Mouse (Mus musculus) midbrain, postnatal 0 days (tissue): ENCODE measurements at regions not wholly inside any gene's neighbourhood (a gene's known extent, or its start where the extent isn't known, plus 50 kb on each side); places are given as distances from the start of the nearest gene placed in this dataset.

Experiments
- ATAC-seq: fragments of 200-750 bp; cut with Nextera tagmentation; 2 replicates; pipeline ENCODE4 v1.8.0; 2017; ENCODE audit warnings: moderate number of reproducible peaks, mild to moderate bottlenecking, moderate TSS enrichment, moderate library complexity; ENCODE audit not compliant: low FRiP score
- DNase-seq: peaks from one replicate; pipeline ENCODE4 v3.0.0-alpha.2; 2015; ENCODE audit warnings: low spot score
- H3K27ac ChIP-seq: fragments of 300-500 bp; sonication (generic); 2 replicates; pipeline ENCODE4 v1.5.1; 2014; ENCODE audit warnings: low read depth, mild to moderate bottlenecking, low read length, mixed read lengths
- H3K27me3 ChIP-seq: fragments of 300-500 bp; sonication (generic); 2 replicates; pipeline ENCODE4 v1.6.1; 2014; ENCODE audit warnings: low read length, control low read depth, mixed read lengths; ENCODE audit not compliant: insufficient read depth
- H3K36me3 ChIP-seq: fragments of 300-500 bp; sonication (generic); 2 replicates; pipeline ENCODE4 v1.6.1; 2014; ENCODE audit warnings: low read length, control low read depth, mixed read lengths; ENCODE audit not compliant: insufficient read depth
- H3K4me1 ChIP-seq: fragments of 300-500 bp; sonication (generic); 2 replicates; pipeline ENCODE4 v1.6.1; 2014; ENCODE audit warnings: mild to moderate bottlenecking, control low read depth, antibody characterized with exemption, low read length, mixed read lengths; ENCODE audit not compliant: insufficient read depth
- H3K4me2 ChIP-seq: fragments of 300-500 bp; sonication (generic); 2 replicates; pipeline ENCODE4 v1.6.1; 2014; ENCODE audit warnings: low read depth, mild to moderate bottlenecking, low read length, mixed read lengths; ENCODE audit not compliant: poor library complexity, severe bottlenecking
- H3K4me3 ChIP-seq: fragments of 300-500 bp; sonication (generic); 2 replicates; pipeline ENCODE4 v1.5.1; 2014; ENCODE audit warnings: low read depth, mild to moderate bottlenecking, low read length, moderate library complexity
- H3K9ac ChIP-seq: fragments of 300-500 bp; sonication (generic); replicated peaks from 2 replicates; pipeline ENCODE4 v1.6.1; 2014; ENCODE audit warnings: mild to moderate bottlenecking, low read length, moderate library complexity, mixed read lengths; ENCODE audit not compliant: poor library complexity, severe bottlenecking
- H3K9me3 ChIP-seq: fragments of 300-500 bp; sonication (generic); 2 replicates; pipeline ENCODE4 v1.6.1; 2016; ENCODE audit warnings: low read length, control low read depth
- CTCF ChIP-seq: IDR thresholded peaks from 2 replicates; pipeline ENCODE4 v1.5.1; 2016; ENCODE audit warnings: antibody characterized with exemption, mild to moderate bottlenecking
- WGBS: fragments of 180-500 bp; shearing (Covaris S2); extraction: QIAGEN DNeasy Blood & Tissue Kit; methylation state at CpG from one replicate; pipeline ENCODE4 v1.1.7; 2014; 5-methylcytosine and 5-hydroxymethylcytosine counted together

GRCm38 (mm10) chr3:50982649-50983048 lies 241.6 kb upstream of the Noct start:
- H3K4me2 ChIP-seq, result no peak overlapping the region
- H3K4me3 ChIP-seq, result no peak overlapping the region
- H3K4me1 ChIP-seq, result no peaks in the 10 kb centered on the region; the same call in 1 of the 2 replicates
- no peak for TF ChIP-seq CTCF
- no peaks in the 10 kb centered on the region for H3K9me3 ChIP-seq
- no peak overlapping the region for H3K9ac ChIP-seq
- H3K27ac ChIP-seq, result no peak overlapping the region
- WGBS, result 33% methylated on average over 9 of the region's 9 CpGs
- DNase-seq (no peak), ATAC-seq (peak; percentile 27; the same call in 1 of the 2 replicates)
- H3K36me3 ChIP-seq, result no peaks in the 10 kb centered on the region
- H3K27me3 ChIP-seq, result no peaks in the 10 kb centered on the region

- DNase-seq, result no peak
- H3K9me3 ChIP-seq, result no peaks in the 10 kb centered on the region
- H3K27me3 ChIP-seq, result no peaks in the 10 kb centered on the region
- no peak overlapping the region for H3K4me3 ChIP-seq
- 66% methylated on average over 5 of the region's 5 CpGs for WGBS
- no peak overlapping the region for H3K9ac ChIP-seq
- ATAC-seq, result no peak
- TF ChIP-seq CTCF, result no peak
- no peak overlapping the region for H3K4me2 ChIP-seq
- no peak overlapping the region for H3K27ac ChIP-seq
- no peaks in the 10 kb centered on the region for H3K36me3 ChIP-seq
- no peaks in the 10 kb centered on the region; the same call in 1 of the 2 replicates for H3K4me1 ChIP-seq
These were observed 241.1 kb upstream of the Noct start for GRCm38 (mm10) chr3:50983126-50983525.

- no peaks in the 10 kb centered on the region; the same call in 1 of the 2 replicates for H3K4me1 ChIP-seq
- no peak for TF ChIP-seq CTCF
- ATAC-seq (no peak), DNase-seq (no peak)
- H3K4me3 ChIP-seq, result no peak overlapping the region
- no peak overlapping the region for H3K4me2 ChIP-seq
- no peak overlapping the region for H3K27ac ChIP-seq
- WGBS, result 45% methylated on average over 12 of the region's 12 CpGs
- H3K36me3 ChIP-seq, result no peaks in the 10 kb centered on the region
- H3K27me3 ChIP-seq, result no peaks in the 10 kb centered on the region
- H3K9ac ChIP-seq, result no peak overlapping the region
- H3K9me3 ChIP-seq, result no peaks in the 10 kb centered on the region
These were observed 240.1 kb upstream of the Noct start for GRCm38 (mm10) chr3:50983962-50984765.

- Histone ChIP-seq H3K4me3 (no peak overlapping the region), H3K4me2 (no peak overlapping the region), H3K9ac (no peak overlapping the region), H3K27me3 (no peaks in the 10 kb centered on the region), H3K36me3 (no peaks in the 10 kb centered on the region), H3K27ac (no peak overlapping the region), H3K9me3 (no peaks in the 10 kb centered on the region), H3K4me1 (peaks cover 1% of the 10 kb centered on the region; the same call in 1 of the 2 replicates)
- no peak for TF ChIP-seq CTCF
- 96% methylated on average over 12 of the region's 12 CpGs for WGBS
- DNase-seq, result no peak
- no peak for ATAC-seq
These were observed 236.4 kb upstream of the Noct start for GRCm38 (mm10) chr3:50987821-50988220.

GRCm38 (mm10) chr3:50990810-50991209 lies 233.4 kb upstream of the Noct start:
- ATAC-seq, result no peak
- 84% methylated on average over 11 of the region's 11 CpGs for WGBS
- Histone ChIP-seq H3K36me3 (no peaks in the 10 kb centered on the region), H3K9ac (no peak overlapping the region), H3K4me3 (no peak overlapping the region), H3K4me2 (no peak overlapping the region), H3K9me3 (no peaks in the 10 kb centered on the region), H3K27me3 (no peaks in the 10 kb centered on the region), H3K4me1 (0 out of 2 replicates have a peak, but pooled peaks cover 3% of the 10 kb centered on the region), H3K27ac (no peak overlapping the region)
- no peak for DNase-seq
- TF ChIP-seq CTCF, result no peak

GRCm38 (mm10) chr3:50992581-50993313 lies 231.5 kb upstream of the Noct start:
- H3K4me2 ChIP-seq, result no peak overlapping the region
- WGBS, result 39% methylated on average over 9 of the region's 9 CpGs
- ATAC-seq, result no peak
- no peak for TF ChIP-seq CTCF
- no peak overlapping the region for H3K4me3 ChIP-seq
- H3K27ac ChIP-seq, result no peak overlapping the region
- peak; percentile 27 for DNase-seq
- no peaks in the 10 kb centered on the region for H3K9me3 ChIP-seq
- no peaks in the 10 kb centered on the region for H3K36me3 ChIP-seq
- H3K27me3 ChIP-seq, result no peaks in the 10 kb centered on the region
- H3K4me1 ChIP-seq, result 0 out of 2 replicates have a peak, but pooled peaks cover 3% of the 10 kb centered on the region
- no peak overlapping the region for H3K9ac ChIP-seq
